Mouse (Mus musculus) embryonic facial prominence, embryonic 15.5 days (tissue): Measurements from ENCODE around the gene Gm21988. TPM values are rescaled to one million over a fixed set of nuclear protein-coding genes. Genes with fewer than 3 reads are reported as not detected.

Source experiments
- ATAC-seq: fragments of 200-750 bp; cut with Nextera tagmentation; 2 replicates; pipeline ENCODE4 v1.8.0; 2017; ENCODE audit warnings: low read depth, moderate TSS enrichment; ENCODE audit not compliant: insufficient number of reproducible peaks, low FRiP score, low TSS enrichment
- H3K27ac ChIP-seq: fragments of 300-500 bp; sonication (generic); replicated peaks from 2 replicates; pipeline ENCODE4 v1.5.1; 2015; ENCODE audit warnings: mild to moderate bottlenecking, inconsistent platforms
- H3K27me3 ChIP-seq: fragments of 300-500 bp; sonication (generic); 2 replicates; pipeline ENCODE4 v1.6.1; 2015; ENCODE audit warnings: inconsistent platforms
- H3K36me3 ChIP-seq: fragments of 300-500 bp; sonication (generic); 2 replicates; pipeline ENCODE4 v1.6.1; 2015; ENCODE audit warnings: mild to moderate bottlenecking, inconsistent platforms
- H3K4me1 ChIP-seq: fragments of 300-500 bp; sonication (generic); 2 replicates; pipeline ENCODE4 v1.6.1; 2015; ENCODE audit warnings: inconsistent platforms
- H3K4me2 ChIP-seq: fragments of 300-500 bp; sonication (generic); replicated peaks from 2 replicates; pipeline ENCODE4 v1.6.1; 2015; ENCODE audit warnings: mild to moderate bottlenecking, inconsistent platforms
- H3K4me3 ChIP-seq: fragments of 300-500 bp; sonication (generic); replicated peaks from 2 replicates; pipeline ENCODE4 v1.5.1; 2015; ENCODE audit warnings: mild to moderate bottlenecking, inconsistent platforms
- H3K9ac ChIP-seq: fragments of 300-500 bp; sonication (generic); 2 replicates; pipeline ENCODE4 v1.6.1; 2015; ENCODE audit warnings: inconsistent platforms
- H3K9me3 ChIP-seq: fragments of 300-500 bp; sonication (generic); replicated peaks from 2 replicates; pipeline ENCODE4 v1.6.1; 2016; ENCODE audit warnings: inconsistent platforms
- WGBS: fragments of 180-500 bp; shearing (Covaris S2); methylation state at CpG from one replicate; pipeline ENCODE4 v1.1.7; 2015; 5-methylcytosine and 5-hydroxymethylcytosine counted together
- polyA plus RNA-seq: library from polyadenylated mRNA; unstranded; fragments of >200 nt; fragmentation: Nextera tagmentation; extraction: Ambion mirVana; gene quantifications from 2 replicates; pipeline ENCODE4 v1.2.1, GENCODE M21; 2015

Gm21988 gene
- polyA plus RNA-seq, 1 experiment from 2014 or later = 12.0 TPM

GRCm38 (mm10) chr11:70236717-70237116 lies 2.9 kb downstream of the Gm21988 start:
- H3K36me3 ChIP-seq = peaks cover 12% of the 10 kb centered on the region; the same call in 1 of the 2 replicates
- H3K27me3 ChIP-seq = no peaks in the 10 kb centered on the region
- 40% methylated on average over 7 of the region's 7 CpGs for WGBS
- ATAC-seq = no peak
- H3K4me3 ChIP-seq = peak overlapping the region; percentile 76
- H3K4me2 ChIP-seq = peak overlapping the region; percentile 91
- peak overlapping the region; percentile 79; the same call in 1 of the 2 replicates for H3K9ac ChIP-seq
- H3K27ac ChIP-seq = peak overlapping the region; percentile 95
- peaks cover 60% of the 10 kb centered on the region for H3K4me1 ChIP-seq
- no peaks in the 10 kb centered on the region for H3K9me3 ChIP-seq

GRCm38 (mm10) chr11:70235254-70235900 lies 4.3 kb downstream of the Gm21988 start:
- WGBS = 89% methylated on average over 12 of the region's 12 CpGs
- peaks cover 57% of the 10 kb centered on the region for H3K4me1 ChIP-seq

GRCm38 (mm10) chr11:70234497-70234896 lies 5.1 kb downstream of the Gm21988 start:
- Histone ChIP-seq H3K36me3 (peaks cover 12% of the 10 kb centered on the region; the same call in 1 of the 2 replicates), H3K4me2 (no peak overlapping the region), H3K27me3 (peaks cover 14% of the 10 kb centered on the region), H3K9me3 (no peaks in the 10 kb centered on the region), H3K4me3 (no peak overlapping the region), H3K27ac (peak overlapping the region; percentile 65), H3K9ac (no peak overlapping the region), H3K4me1 (peaks cover 62% of the 10 kb centered on the region)
- 81% methylated on average over 8 of the region's 8 CpGs for WGBS
- no peak for ATAC-seq

More at GRCm38 (mm10) chr11:70235254-70235900, 4.3 kb downstream of the Gm21988 start:
- Histone ChIP-seq H3K27me3 (peaks cover 5% of the 10 kb centered on the region), H3K27ac (no peak overlapping the region), H3K9me3 (no peaks in the 10 kb centered on the region), H3K36me3 (peaks cover 12% of the 10 kb centered on the region; the same call in 1 of the 2 replicates), H3K4me3 (no peak overlapping the region), H3K9ac (no peak overlapping the region), H3K4me2 (no peak overlapping the region)
- ATAC-seq = no peak

DNA sequence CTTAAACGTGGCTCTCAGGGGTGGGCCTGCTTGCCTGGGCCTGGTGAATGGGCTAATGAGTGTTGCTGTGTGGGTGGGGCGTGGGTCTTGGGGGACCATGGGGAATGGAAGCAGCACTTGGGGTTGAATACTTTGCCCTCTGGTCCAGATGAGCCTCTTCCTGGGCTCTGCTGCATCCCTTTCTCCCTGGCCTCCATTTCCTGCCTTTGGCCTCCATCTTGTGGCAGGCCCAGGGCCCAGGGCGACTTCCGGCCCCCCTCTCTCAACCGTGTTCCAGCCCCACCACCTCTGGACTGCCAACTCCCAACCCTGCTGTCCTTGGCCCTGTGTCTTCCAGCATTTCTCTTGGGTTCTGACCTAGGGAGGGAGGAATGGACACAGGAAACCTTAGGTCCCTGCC lies 5.6 kb downstream of the Gm21988 start:
- Histone ChIP-seq H3K36me3 (peaks cover 12% of the 10 kb centered on the region; the same call in 1 of the 2 replicates), H3K9ac (no peak overlapping the region), H3K4me1 (peaks cover 64% of the 10 kb centered on the region), H3K27me3 (peaks cover 18% of the 10 kb centered on the region), H3K4me3 (no peak overlapping the region), H3K4me2 (peak overlapping the region; percentile 54; the same call in 1 of the 2 replicates), H3K27ac (peak overlapping the region; percentile 65), H3K9me3 (no peaks in the 10 kb centered on the region)
- no peak for ATAC-seq
- 72% methylated on average over 5 of the region's 5 CpGs for WGBS

DNA sequence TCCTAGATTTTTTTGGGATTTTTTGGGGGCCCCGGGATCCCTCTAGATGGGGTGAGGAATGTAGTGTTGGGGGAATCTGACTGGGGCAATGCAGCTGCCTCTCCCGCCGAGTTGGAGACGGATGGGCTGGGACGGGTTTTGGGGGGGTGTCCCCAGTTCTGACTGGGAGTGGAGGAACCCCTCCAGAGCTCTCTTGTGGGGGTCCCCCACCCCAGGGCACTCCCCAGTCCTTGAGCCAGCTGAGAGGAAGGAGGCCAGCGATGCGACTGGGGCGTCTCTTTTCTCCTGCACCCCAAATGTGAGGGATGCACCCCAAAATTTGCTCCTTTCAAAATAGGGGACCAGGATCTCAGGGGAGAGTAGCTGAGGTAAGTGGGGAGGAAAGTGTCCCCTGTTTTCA lies 6.6 kb downstream of the Gm21988 start:
- 26% methylated on average over 8 of the region's 8 CpGs for WGBS
- peak overlapping the region; percentile 44; the same call in 1 of the 2 replicates for H3K27ac ChIP-seq

GRCm38 (mm10) chr11:70232546-70232945 lies 7.1 kb downstream of the Gm21988 start:
- Histone ChIP-seq H3K27me3 (peaks cover 33% of the 10 kb centered on the region), H3K9me3 (no peaks in the 10 kb centered on the region), H3K9ac (peak overlapping the region; percentile 35), H3K4me3 (peak overlapping the region; percentile 44), H3K36me3 (peaks cover 12% of the 10 kb centered on the region; the same call in 1 of the 2 replicates), H3K4me2 (peak overlapping the region; percentile 54), H3K4me1 (peaks cover 63% of the 10 kb centered on the region), H3K27ac (peak overlapping the region; percentile 44; the same call in 1 of the 2 replicates)
- ATAC-seq = no peak
- 1% methylated on average over 9 of the region's 10 CpGs for WGBS

More for the DNA sequence above, 6.6 kb downstream of the Gm21988 start:
- Histone ChIP-seq H3K36me3 (peaks cover 12% of the 10 kb centered on the region; the same call in 1 of the 2 replicates), H3K4me2 (peak overlapping the region; percentile 54), H3K27me3 (peaks cover 28% of the 10 kb centered on the region), H3K9ac (peak overlapping the region; percentile 35), H3K9me3 (no peaks in the 10 kb centered on the region), H3K4me1 (peaks cover 63% of the 10 kb centered on the region), H3K4me3 (peak overlapping the region; percentile 44)
- no peak for ATAC-seq

- Histone ChIP-seq H3K4me2 (peak overlapping the region; percentile 51), H3K4me3 (peak overlapping the region; percentile 34), H3K4me1 (peaks cover 65% of the 10 kb centered on the region), H3K9ac (no peak overlapping the region), H3K9me3 (no peaks in the 10 kb centered on the region), H3K27ac (peak overlapping the region; percentile 55), H3K36me3 (peaks cover 6% of the 10 kb centered on the region; the same call in 1 of the 2 replicates), H3K27me3 (peaks cover 55% of the 10 kb centered on the region)
- WGBS = 1% methylated on average over 32 of the region's 32 CpGs
- 0 out of 2 replicates have a peak, but pooled peaks have one; percentile 20 for ATAC-seq
Observed at GRCm38 (mm10) chr11:70230239-70230727, 9.3 kb downstream of the Gm21988 start.

GRCm38 (mm10) chr11:70229260-70230010 lies 10.2 kb downstream of the Gm21988 start, which contains the start of gene Bcl6b:
Gene Bcl6b, minus strand, starts transcription at chr11:70229798.
- Histone ChIP-seq H3K4me1 (peaks cover 58% of the 10 kb centered on the region), H3K9ac (0 out of 2 replicates have a peak within 1 kb of the TSS, but pooled peaks have one; percentile 12), H3K4me2 (peak within 1 kb of the TSS; percentile 51), H3K27ac (peak within 1 kb of the TSS; percentile 55), H3K27me3 (peaks cover 63% of the 10 kb centered on the region), H3K9me3 (no peaks in the 10 kb centered on the region), H3K4me3 (peak within 1 kb of the TSS; percentile 34), H3K36me3 (no peaks in the 10 kb centered on the region)
- 2% methylated on average over 39 of the region's 39 CpGs for WGBS
- no peak for ATAC-seq

GRCm38 (mm10) chr11:70228828-70229227 lies 10.8 kb downstream of the Gm21988 start:
- H3K27me3 ChIP-seq = peaks cover 68% of the 10 kb centered on the region
- 1% methylated on average over 19 of the region's 19 CpGs for WGBS

DNA sequence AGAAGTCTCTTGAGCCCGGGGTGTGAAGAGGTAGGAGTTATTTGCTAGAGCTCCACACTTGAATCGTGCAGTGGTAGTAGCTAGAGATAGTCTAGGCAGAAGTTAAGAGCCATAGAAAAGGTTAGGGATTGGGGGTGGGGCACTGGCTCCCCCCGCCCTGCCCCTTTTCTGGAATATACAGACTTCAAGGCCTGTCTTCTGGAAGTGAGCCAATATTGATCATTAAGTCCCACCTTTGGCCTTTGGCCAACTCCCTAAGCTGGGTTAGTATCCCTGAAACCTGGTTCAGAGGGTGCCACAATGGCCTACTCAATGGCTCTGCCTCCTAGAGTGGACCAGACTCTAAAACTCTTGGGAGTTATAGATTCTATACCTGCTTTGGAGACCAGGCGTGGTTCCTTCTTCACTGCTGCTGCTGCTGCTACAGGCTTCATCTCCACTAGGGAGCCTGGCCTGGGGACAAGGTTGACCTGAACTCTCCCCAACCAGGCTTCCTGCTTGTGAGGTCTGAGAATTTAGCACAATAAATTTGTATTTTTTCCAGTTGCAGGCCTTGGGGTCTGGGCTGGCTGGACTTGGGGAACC lies 11.9 kb downstream of the Gm21988 start:
- no peak overlapping the region for H3K27ac ChIP-seq
- peak overlapping the region; percentile 51; the same call in 1 of the 2 replicates for H3K4me2 ChIP-seq
- WGBS = 83% methylated on average over 4 of the region's 4 CpGs
- H3K4me3 ChIP-seq = peak overlapping the region; percentile 34
- peaks cover 70% of the 10 kb centered on the region for H3K27me3 ChIP-seq
- no peak for ATAC-seq
- H3K9me3 ChIP-seq = no peaks in the 10 kb centered on the region
- peaks cover 42% of the 10 kb centered on the region for H3K4me1 ChIP-seq
- no peak overlapping the region for H3K9ac ChIP-seq
- no peaks in the 10 kb centered on the region for H3K36me3 ChIP-seq

More at GRCm38 (mm10) chr11:70228828-70229227, 10.8 kb downstream of the Gm21988 start:
- Histone ChIP-seq H3K9me3 (no peaks in the 10 kb centered on the region), H3K36me3 (no peaks in the 10 kb centered on the region), H3K4me1 (peaks cover 52% of the 10 kb centered on the region), H3K4me2 (peak overlapping the region; percentile 51), H3K9ac (no peak overlapping the region), H3K27ac (0 out of 2 replicates have a peak overlapping the region, but pooled peaks have one; percentile 52), H3K4me3 (peak overlapping the region; percentile 34)
- ATAC-seq = no peak
